Mouse (Mus musculus): Measurements from ENCODE around the gene Ucp2. TPM values are rescaled to one million over a fixed set of nuclear protein-coding genes. Genes with fewer than 3 reads are reported as not detected.
A peak's percentile ranks its signal among the peaks of the same experiment; 100 is the strongest.

Gene Ucp2
- total RNA-seq, 2 experiments from 2014 or later: 31.0 to 52.5 TPM

- DNase-seq: no peak
These were observed 9.3 kb downstream of the Ucp2 start for GRCm38 (mm10) chr7:100502374-100502922.

GRCm38 (mm10) chr7:100503076-100503475 lies 9.9 kb downstream of the Ucp2 start:
- DNase-seq: no peak

GRCm38 (mm10) chr7:100504740-100505487 lies 11.8 kb downstream of the Ucp2 start:
- DNase-seq: no peak

GRCm38 (mm10) chr7:100506494-100506893 lies 13.4 kb downstream of the Ucp2 start:
- DNase-seq: no peak

- DNase-seq: no peak
These were observed 15.5 kb downstream of the Ucp2 start for GRCm38 (mm10) chr7:100508670-100509069.

- no peak for DNase-seq
These were observed 18.5 kb downstream of the Ucp2 start for GRCm38 (mm10) chr7:100511602-100512001.

- DNase-seq: no peak
These were observed 21.4 kb downstream of the Ucp2 start, which contains the start of gene Dnajb13 for GRCm38 (mm10) chr7:100514573-100514972. Dnajb13 (minus strand) TSS chr7:100514960.

- DNase-seq: no peak
These were observed 27.1 kb downstream of the Ucp2 start for GRCm38 (mm10) chr7:100520204-100520603.

GRCm38 (mm10) chr7:100520663-100521285 lies 27.6 kb downstream of the Ucp2 start:
- DNase-seq: peak; percentile 49

- no peak for DNase-seq
These were observed 29.1 kb downstream of the Ucp2 start for GRCm38 (mm10) chr7:100522222-100522621.

GRCm38 (mm10) chr7:100524669-100525068 lies 31.5 kb downstream of the Ucp2 start:
- DNase-seq: no peak

GRCm38 (mm10) chr7:100530766-100531165 lies 37.6 kb downstream of the Ucp2 start:
- DNase-seq: no peak

- DNase-seq: no peak
These were observed 40.4 kb downstream of the Ucp2 start for GRCm38 (mm10) chr7:100533503-100533902.

- DNase-seq: no peak
These were observed 41.1 kb downstream of the Ucp2 start for GRCm38 (mm10) chr7:100534216-100534615.

GRCm38 (mm10) chr7:100535831-100536230 lies 42.7 kb downstream of the Ucp2 start:
- DNase-seq: no peak

- DNase-seq: peak; percentile 86
These were observed 43.8 kb downstream of the Ucp2 start, which contains the start of gene Coa4 for GRCm38 (mm10) chr7:100536804-100537518. Coa4 (plus strand) TSS chr7:100537071.

GRCm38 (mm10) chr7:100537519-100537902 lies 44.4 kb downstream of the Ucp2 start:
- no peak for DNase-seq

GRCm38 (mm10) chr7:100539516-100539915 lies 46.4 kb downstream of the Ucp2 start:
- no peak for DNase-seq

GRCm38 (mm10) chr7:100544437-100544836 lies 51.3 kb downstream of the Ucp2 start:
- no peak for DNase-seq

GRCm38 (mm10) chr7:100547631-100548030 lies 54.5 kb downstream of the Ucp2 start:
- DNase-seq: no peak

GRCm38 (mm10) chr7:100549796-100550195 lies 56.7 kb downstream of the Ucp2 start:
- no peak for DNase-seq

GRCm38 (mm10) chr7:100550338-100551007 lies 57.3 kb downstream of the Ucp2 start:
- DNase-seq: no peak
